Mouse (Mus musculus): ENCODE measurements at regions not wholly inside any gene's neighbourhood (a gene's known extent, or its start where the extent isn't known, plus 50 kb on each side); places are given as distances from the start of the nearest gene placed in this dataset.

DNA sequence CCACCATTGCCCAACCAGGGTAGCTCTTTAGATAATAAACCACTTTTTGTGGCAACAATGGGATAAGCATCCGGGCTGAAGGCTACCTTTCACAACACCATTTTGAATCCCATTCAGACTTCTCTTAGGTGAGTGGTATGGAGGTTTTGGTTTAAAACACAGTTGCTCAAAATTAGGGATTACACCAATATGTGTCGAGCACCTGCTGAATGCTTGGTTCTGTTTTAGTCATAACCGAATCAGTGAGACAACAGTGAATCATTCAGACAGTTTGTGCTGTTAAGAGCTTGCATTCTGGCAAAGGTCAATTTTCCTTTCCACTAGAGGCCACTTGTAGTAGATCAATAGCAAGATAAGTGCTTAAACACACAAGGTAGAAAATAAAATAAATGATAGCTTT, 561.2 kb upstream of the Gm9747 start:
- ATAC-seq (no peak), DNase-seq (ENCODE audit: low spot score) (no peak)
- 47% methylated on average over 3 of the region's 3 CpGs for WGBS
- H3K9ac ChIP-seq (replicated peaks; ENCODE audit: low read depth), result no peak overlapping the region
- H3K36me3 ChIP-seq (ENCODE audit: insufficient read depth, low read length), result no peaks in the 10 kb centered on the region
- no peaks in the 10 kb centered on the region for H3K27me3 ChIP-seq (replicated peaks; ENCODE audit: insufficient read depth, low read length)
- H3K9me3 ChIP-seq (ENCODE audit: low read length), result no peaks in the 10 kb centered on the region
- no peak overlapping the region for H3K27ac ChIP-seq (ENCODE audit: low read length)
- H3K4me2 ChIP-seq (replicated peaks; ENCODE audit: low read depth, low read length), result no peak overlapping the region
- H3K4me3 ChIP-seq (ENCODE audit: low read depth, low read length), result no peak overlapping the region
- no peak for TF ChIP-seq CTCF (IDR thresholded peaks at IDR 0.05)
- no peak for TF ChIP-seq EP300 (IDR thresholded peaks at IDR 0.05)
- H3K4me1 ChIP-seq (ENCODE audit: insufficient read depth, low read depth, low read length), result no peaks in the 10 kb centered on the region

DNA sequence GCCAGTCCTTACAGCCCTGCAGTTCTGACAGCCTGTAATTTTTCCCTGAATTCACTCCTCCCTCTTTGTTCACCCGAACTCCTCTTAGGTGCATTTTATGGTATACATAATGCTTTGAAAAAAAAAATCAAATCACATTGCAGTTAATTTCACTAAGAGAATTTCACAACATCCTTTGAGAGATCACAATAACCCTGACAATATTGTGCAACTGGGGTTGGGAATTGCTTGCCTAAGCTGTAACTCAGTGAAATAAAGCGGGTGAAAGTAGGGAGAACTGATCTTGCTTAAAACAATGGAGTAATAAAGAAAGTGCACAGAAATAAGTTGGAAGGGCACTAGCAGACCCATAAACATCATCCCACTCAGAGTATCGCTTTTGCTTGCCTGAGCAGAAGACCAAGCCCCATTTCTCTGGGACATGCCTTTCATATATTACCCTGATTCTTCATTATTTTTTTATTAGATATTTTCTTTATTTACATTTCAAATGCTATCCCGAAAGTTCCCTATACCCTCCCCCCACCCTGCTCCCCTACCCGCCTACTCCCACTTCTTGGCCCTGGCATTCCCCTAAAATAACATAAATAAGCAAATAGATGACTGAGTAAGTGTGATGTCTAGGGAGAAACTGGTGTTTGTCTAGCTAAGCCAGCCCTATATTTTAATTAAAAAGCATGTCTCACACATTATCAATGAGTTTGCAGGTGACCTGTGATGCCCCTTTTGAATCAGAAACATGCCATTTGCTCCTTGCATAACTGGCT, 557.2 kb upstream of the Gm9747 start:
- peak overlapping the region; percentile 6; the same call in 1 of the 2 replicates for H3K4me3 ChIP-seq (ENCODE audit: low read depth, low read length)
- no peaks in the 10 kb centered on the region for H3K36me3 ChIP-seq (ENCODE audit: insufficient read depth, low read length)
- H3K27me3 ChIP-seq (replicated peaks; ENCODE audit: insufficient read depth, low read length), result no peaks in the 10 kb centered on the region
- ATAC-seq (peak; percentile 71), DNase-seq (ENCODE audit: low spot score) (peak; percentile 80)
- TF ChIP-seq EP300 (IDR thresholded peaks at IDR 0.05), result peak; percentile 57; the same call in 1 of the 2 replicates
- TF ChIP-seq CTCF (IDR thresholded peaks at IDR 0.05), result no peak
- H3K4me2 ChIP-seq (replicated peaks; ENCODE audit: low read depth, low read length), result peak overlapping the region; percentile 39
- peak overlapping the region; percentile 12; the same call in 1 of the 2 replicates for H3K27ac ChIP-seq (ENCODE audit: low read length)
- no peak overlapping the region for H3K9ac ChIP-seq (replicated peaks; ENCODE audit: low read depth)
- 39% methylated on average over 5 of the region's 5 CpGs for WGBS
- H3K4me1 ChIP-seq (ENCODE audit: insufficient read depth, low read depth, low read length), result no peaks in the 10 kb centered on the region; the same call in 1 of the 2 replicates
- no peaks in the 10 kb centered on the region for H3K9me3 ChIP-seq (ENCODE audit: low read length)

DNA sequence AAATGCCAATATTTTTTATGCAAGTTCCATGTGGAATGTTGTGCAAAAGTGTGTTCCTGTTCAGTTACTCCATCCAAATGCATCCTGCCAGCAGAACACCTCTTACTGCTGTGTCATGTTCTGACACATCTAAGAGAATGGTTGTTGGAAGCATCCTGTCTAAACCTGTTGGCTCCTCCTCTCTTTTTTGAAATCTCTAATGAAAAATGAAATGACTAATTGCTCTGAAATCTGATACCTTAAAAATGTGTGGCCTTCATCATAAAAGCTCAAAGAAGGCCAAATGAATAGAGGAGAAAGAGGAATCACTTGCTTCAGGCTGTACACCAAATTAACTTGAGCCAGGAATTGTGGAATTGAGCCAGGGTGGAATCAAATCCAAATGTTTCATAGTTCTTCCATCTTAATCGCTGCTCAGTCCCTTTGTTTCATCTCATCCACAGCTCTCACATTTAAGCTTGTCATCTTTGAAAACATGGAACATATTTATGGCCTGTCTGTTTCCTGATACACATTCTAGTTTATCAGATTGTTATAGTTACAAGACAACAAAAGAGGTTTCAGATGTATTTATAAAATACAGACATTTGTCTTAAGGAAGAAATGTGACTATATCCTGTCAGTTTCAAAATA, 555.0 kb upstream of the Gm9747 start:
- peak; percentile 69 for DNase-seq (ENCODE audit: low spot score)
- 44% methylated on average over 1 of the region's 1 CpGs for WGBS

DNA sequence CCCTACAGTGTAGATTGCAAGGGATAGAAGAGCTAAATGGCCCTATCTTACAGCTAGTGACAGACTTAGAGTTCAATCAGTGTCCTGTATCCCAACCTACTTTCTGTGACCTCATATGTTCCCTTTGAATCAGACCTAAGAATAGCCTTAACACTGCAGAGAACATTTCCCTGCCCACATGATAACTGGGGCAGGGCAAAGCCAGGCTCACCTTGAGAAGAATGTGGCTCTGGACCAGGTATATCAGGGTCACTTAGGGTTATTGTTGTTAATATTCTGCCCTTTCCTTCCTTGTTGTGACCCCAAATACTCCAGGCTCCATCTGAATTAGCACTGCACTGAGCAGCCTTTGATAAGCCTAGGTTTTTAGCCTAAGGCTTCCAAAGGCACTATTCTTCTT, 536.8 kb upstream of the Gm9747 start:
- Histone ChIP-seq H3K4me2 (replicated peaks; ENCODE audit: low read depth, low read length) (no peak overlapping the region), H3K27ac (ENCODE audit: low read length) (no peak overlapping the region), H3K27me3 (replicated peaks; ENCODE audit: insufficient read depth, low read length) (no peaks in the 10 kb centered on the region), H3K9ac (replicated peaks; ENCODE audit: low read depth) (no peak overlapping the region), H3K4me3 (ENCODE audit: low read depth, low read length) (no peak overlapping the region), H3K4me1 (ENCODE audit: insufficient read depth, low read depth, low read length) (no peaks in the 10 kb centered on the region), H3K36me3 (ENCODE audit: insufficient read depth, low read length) (no peaks in the 10 kb centered on the region), H3K9me3 (ENCODE audit: low read length) (no peaks in the 10 kb centered on the region)
- ATAC-seq, result no peak
- TF ChIP-seq EP300 (IDR thresholded peaks at IDR 0.05) (no peak), CTCF (IDR thresholded peaks at IDR 0.05) (no peak)
- no peak for DNase-seq (ENCODE audit: low spot score)

More for the DNA sequence above, 555.0 kb upstream of the Gm9747 start:
- H3K9ac ChIP-seq (replicated peaks; ENCODE audit: low read depth), result no peak overlapping the region
- H3K4me1 ChIP-seq (ENCODE audit: insufficient read depth, low read depth, low read length), result no peaks in the 10 kb centered on the region; the same call in 1 of the 2 replicates
- H3K4me2 ChIP-seq (replicated peaks; ENCODE audit: low read depth, low read length), result no peak overlapping the region
- peak; percentile 74 for TF ChIP-seq EP300 (IDR thresholded peaks at IDR 0.05)
- no peak for TF ChIP-seq CTCF (IDR thresholded peaks at IDR 0.05)
- no peak overlapping the region for H3K4me3 ChIP-seq (ENCODE audit: low read depth, low read length)
- ATAC-seq, result peak; percentile 57; the same call in 1 of the 2 replicates
- H3K36me3 ChIP-seq (ENCODE audit: insufficient read depth, low read length), result no peaks in the 10 kb centered on the region
- H3K9me3 ChIP-seq (ENCODE audit: low read length), result no peaks in the 10 kb centered on the region
- no peaks in the 10 kb centered on the region for H3K27me3 ChIP-seq (replicated peaks; ENCODE audit: insufficient read depth, low read length)
- H3K27ac ChIP-seq (ENCODE audit: low read length), result no peak overlapping the region

DNA sequence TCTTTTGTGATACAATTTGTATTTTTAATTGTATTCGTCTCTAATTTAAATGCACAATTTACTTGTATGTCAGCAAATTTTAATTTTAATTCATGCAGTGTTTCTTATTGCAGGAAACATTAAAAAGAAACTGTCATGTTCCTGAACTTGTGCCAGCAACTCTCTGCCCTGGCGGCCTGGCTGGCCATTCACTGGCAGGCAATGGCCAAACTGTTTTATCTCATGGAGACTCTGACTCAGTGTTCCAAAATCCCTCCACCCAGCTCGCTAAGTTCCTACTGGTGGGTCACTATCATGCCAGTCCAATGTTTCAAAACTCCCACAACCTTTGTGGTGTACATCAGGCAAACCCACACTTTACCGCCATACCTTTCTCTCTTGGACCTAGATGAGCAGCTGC, 523.7 kb upstream of the Gm9747 start:
- Histone ChIP-seq H3K4me3 (ENCODE audit: low read depth, low read length) (no peak overlapping the region), H3K4me2 (replicated peaks; ENCODE audit: low read depth, low read length) (no peak overlapping the region), H3K27me3 (replicated peaks; ENCODE audit: insufficient read depth, low read length) (no peaks in the 10 kb centered on the region), H3K9me3 (ENCODE audit: low read length) (no peaks in the 10 kb centered on the region), H3K4me1 (ENCODE audit: insufficient read depth, low read depth, low read length) (no peaks in the 10 kb centered on the region), H3K27ac (ENCODE audit: low read length) (no peak overlapping the region), H3K9ac (replicated peaks; ENCODE audit: low read depth) (no peak overlapping the region), H3K36me3 (ENCODE audit: insufficient read depth, low read length) (no peaks in the 10 kb centered on the region)
- TF ChIP-seq CTCF (IDR thresholded peaks at IDR 0.05), result no peak
- TF ChIP-seq EP300 (IDR thresholded peaks at IDR 0.05), result no peak
- DNase-seq (ENCODE audit: low spot score) (no peak), ATAC-seq (no peak)
- 78% methylated on average over 4 of the region's 4 CpGs for WGBS

DNA sequence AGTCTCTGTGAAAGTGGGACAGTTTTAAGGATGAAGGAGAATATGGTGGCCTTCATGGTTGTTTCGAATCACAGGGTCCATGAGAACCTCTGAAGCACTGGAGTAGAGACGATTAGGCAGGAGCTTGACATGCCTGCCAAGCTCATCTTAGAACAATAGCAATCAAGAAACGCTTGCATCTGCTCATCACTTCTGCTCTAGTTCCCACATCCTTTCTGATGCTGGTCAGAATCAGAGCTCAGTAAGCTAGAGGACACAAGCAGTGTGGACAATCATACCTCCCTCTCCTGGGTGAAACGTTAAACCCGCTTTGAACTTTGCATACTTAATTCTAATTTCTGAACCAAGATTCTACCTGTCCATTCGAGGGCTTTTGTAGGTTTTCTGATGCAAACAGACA, 515.8 kb upstream of the Gm9747 start:
- Histone ChIP-seq H3K36me3 (ENCODE audit: insufficient read depth, low read length) (no peaks in the 10 kb centered on the region), H3K9ac (replicated peaks; ENCODE audit: low read depth) (no peak overlapping the region), H3K4me1 (ENCODE audit: insufficient read depth, low read depth, low read length) (no peaks in the 10 kb centered on the region), H3K9me3 (ENCODE audit: low read length) (no peaks in the 10 kb centered on the region), H3K27me3 (replicated peaks; ENCODE audit: insufficient read depth, low read length) (no peaks in the 10 kb centered on the region), H3K4me2 (replicated peaks; ENCODE audit: low read depth, low read length) (no peak overlapping the region), H3K27ac (ENCODE audit: low read length) (no peak overlapping the region), H3K4me3 (ENCODE audit: low read depth, low read length) (no peak overlapping the region)
- DNase-seq (ENCODE audit: low spot score) (no peak), ATAC-seq (no peak)
- no peak for TF ChIP-seq EP300 (IDR thresholded peaks at IDR 0.05)
- TF ChIP-seq CTCF (IDR thresholded peaks at IDR 0.05), result no peak
- 83% methylated on average over 6 of the region's 6 CpGs for WGBS

All from lung, postnatal 0 days (tissue).